Mouse (Mus musculus): ENCODE results near the gene Napsa. TPM values are rescaled to one million over a fixed set of nuclear protein-coding genes. Genes with fewer than 3 reads are reported as not detected.
A peak's percentile ranks its signal among the peaks of the same experiment; 100 is the strongest.

Gene Napsa
- total RNA-seq (2021) = not detected

- no peak for DNase-seq (ENCODE audit: extremely low spot score in 1 of 2, low spot score in 1 of 2)
Measured at GRCm38 (mm10) chr7:44572213-44572701, at the start of gene Napsa. TSS of gene Napsa (plus strand) at chr7:44572380.

- DNase-seq (ENCODE audit: extremely low spot score in 1 of 2, low spot score in 1 of 2) = no peak
Measured at GRCm38 (mm10) chr7:44523056-44523455, 49.1 kb upstream of the Napsa start.

GRCm38 (mm10) chr7:44524502-44524901, 47.7 kb upstream of the Napsa start, which contains the start of gene Mybpc2:
TSS of gene Mybpc2 (minus strand) at chr7:44524656.
- DNase-seq (ENCODE audit: extremely low spot score in 1 of 2, low spot score in 1 of 2) = no peak

- peak in 1 of 2 experiments; percentile 49 for DNase-seq (ENCODE audit: extremely low spot score in 1 of 2, low spot score in 1 of 2)
Measured at GRCm38 (mm10) chr7:44525126-44525832, 46.9 kb upstream of the Napsa start.

GRCm38 (mm10) chr7:44526414-44527154, 45.6 kb upstream of the Napsa start:
- no peak for DNase-seq (ENCODE audit: extremely low spot score in 1 of 2, low spot score in 1 of 2)

GRCm38 (mm10) chr7:44527483-44528398, 44.4 kb upstream of the Napsa start:
- peak; percentile 61 to 88 for DNase-seq (ENCODE audit: extremely low spot score in 1 of 2, low spot score in 1 of 2)

- no peak for DNase-seq (ENCODE audit: extremely low spot score in 1 of 2, low spot score in 1 of 2)
Measured at GRCm38 (mm10) chr7:44529518-44529917, 42.7 kb upstream of the Napsa start.

GRCm38 (mm10) chr7:44530507-44530906, 41.7 kb upstream of the Napsa start:
- no peak for DNase-seq (ENCODE audit: extremely low spot score in 1 of 2, low spot score in 1 of 2)

GRCm38 (mm10) chr7:44531207-44531606, 41.0 kb upstream of the Napsa start:
- DNase-seq (ENCODE audit: extremely low spot score in 1 of 2, low spot score in 1 of 2) = no peak

GRCm38 (mm10) chr7:44531946-44532732, 40.0 kb upstream of the Napsa start, which contains the start of gene Spib:
TSS of gene Spib (minus strand) at chr7:44532071.
- no peak for DNase-seq (ENCODE audit: extremely low spot score in 1 of 2, low spot score in 1 of 2)

- no peak for DNase-seq (ENCODE audit: extremely low spot score in 1 of 2, low spot score in 1 of 2)
Measured at GRCm38 (mm10) chr7:44532918-44533745, 39.0 kb upstream of the Napsa start.

- DNase-seq (ENCODE audit: extremely low spot score in 1 of 2, low spot score in 1 of 2) = no peak
Measured at GRCm38 (mm10) chr7:44533746-44534045, 38.5 kb upstream of the Napsa start.

- no peak for DNase-seq (ENCODE audit: extremely low spot score in 1 of 2, low spot score in 1 of 2)
Measured at GRCm38 (mm10) chr7:44534242-44534641, 37.9 kb upstream of the Napsa start.

- no peak for DNase-seq (ENCODE audit: extremely low spot score in 1 of 2, low spot score in 1 of 2)
Measured at GRCm38 (mm10) chr7:44534656-44535441, 37.3 kb upstream of the Napsa start.

GRCm38 (mm10) chr7:44535657-44536589, 36.3 kb upstream of the Napsa start:
- DNase-seq (ENCODE audit: extremely low spot score in 1 of 2, low spot score in 1 of 2) = no peak

- peak in 1 of 2 experiments; percentile 38 for DNase-seq (ENCODE audit: extremely low spot score in 1 of 2, low spot score in 1 of 2)
Measured at GRCm38 (mm10) chr7:44536590-44536968, 35.6 kb upstream of the Napsa start.

- no peak for DNase-seq (ENCODE audit: extremely low spot score in 1 of 2, low spot score in 1 of 2)
Measured at GRCm38 (mm10) chr7:44537009-44537408, 35.2 kb upstream of the Napsa start.

Measured in layer of hippocampus, postnatal 25 days (tissue).